Mouse (Mus musculus) CD4-positive helper T cell, adult 2 months (primary cell): ENCODE measurements around the gene Mb21d2.

Experiments used
- DNase-seq: peaks from one replicate; pipeline ENCODE4 v3.0.0-alpha.2; 2012; ENCODE audit warnings: low read depth, missing footprints, low spot score

Mb21d2 gene

GRCm38 (mm10) chr16:28866584-28867295 is 62.7 kb downstream of the Mb21d2 start:
- DNase-seq, result no peak

- DNase-seq, result no peak
Observed at GRCm38 (mm10) chr16:28863616-28864015, 65.9 kb downstream of the Mb21d2 start.

GRCm38 (mm10) chr16:28862093-28862492 is 67.4 kb downstream of the Mb21d2 start:
- DNase-seq, result no peak

DNA sequence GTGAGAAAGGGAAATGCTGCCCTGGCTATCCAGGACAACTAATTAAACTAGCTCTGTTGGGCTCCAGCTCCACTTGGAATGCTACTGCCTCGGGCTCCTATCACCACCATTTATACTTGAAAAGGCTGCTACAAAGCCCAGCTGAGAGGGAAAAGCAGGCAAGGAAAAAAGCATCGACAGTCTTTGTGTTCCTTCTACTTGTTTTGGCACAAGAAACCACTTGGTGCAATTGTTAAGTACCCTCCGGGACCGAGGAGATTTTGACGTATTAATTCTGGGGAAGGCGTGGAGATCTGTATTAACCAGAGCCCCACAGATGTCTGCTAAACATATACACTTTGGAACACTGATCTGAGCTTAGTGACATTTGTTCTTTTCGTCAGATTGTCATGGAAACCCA is 69.8 kb downstream of the Mb21d2 start:
- DNase-seq, result no peak

GRCm38 (mm10) chr16:28859009-28859288 is 70.5 kb downstream of the Mb21d2 start:
- DNase-seq, result no peak

- no peak for DNase-seq
Observed at GRCm38 (mm10) chr16:28858210-28859008, 71.1 kb downstream of the Mb21d2 start.

DNA sequence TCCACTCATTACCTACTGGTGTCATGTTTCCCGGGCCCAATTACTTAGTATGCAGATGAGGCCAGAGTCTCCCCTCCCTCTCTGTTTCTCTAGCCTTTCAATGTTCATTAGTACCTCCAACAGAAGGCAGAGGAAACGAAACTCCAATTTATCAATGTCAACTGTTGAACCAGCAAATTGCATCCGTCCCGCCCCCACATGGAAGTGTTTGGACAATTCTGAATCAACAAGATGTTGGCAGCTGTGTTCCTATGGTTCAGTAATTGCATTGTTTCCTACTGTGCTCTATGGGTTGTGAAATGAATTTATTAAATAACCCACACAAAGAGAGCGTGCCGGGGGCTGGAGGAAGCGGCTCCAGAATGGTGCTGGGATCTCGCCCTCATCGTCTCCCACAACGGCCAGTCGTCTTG is 78.1 kb downstream of the Mb21d2 start:
- no peak for DNase-seq

- no peak for DNase-seq
Observed at GRCm38 (mm10) chr16:28850881-28851280, 78.6 kb downstream of the Mb21d2 start.

- DNase-seq, result no peak
Observed at GRCm38 (mm10) chr16:28846123-28846522, 83.3 kb downstream of the Mb21d2 start.

- DNase-seq, result no peak
Observed at GRCm38 (mm10) chr16:28845336-28845735, 84.1 kb downstream of the Mb21d2 start.

- DNase-seq, result no peak
Observed at GRCm38 (mm10) chr16:28841102-28841501, 88.4 kb downstream of the Mb21d2 start.

DNA sequence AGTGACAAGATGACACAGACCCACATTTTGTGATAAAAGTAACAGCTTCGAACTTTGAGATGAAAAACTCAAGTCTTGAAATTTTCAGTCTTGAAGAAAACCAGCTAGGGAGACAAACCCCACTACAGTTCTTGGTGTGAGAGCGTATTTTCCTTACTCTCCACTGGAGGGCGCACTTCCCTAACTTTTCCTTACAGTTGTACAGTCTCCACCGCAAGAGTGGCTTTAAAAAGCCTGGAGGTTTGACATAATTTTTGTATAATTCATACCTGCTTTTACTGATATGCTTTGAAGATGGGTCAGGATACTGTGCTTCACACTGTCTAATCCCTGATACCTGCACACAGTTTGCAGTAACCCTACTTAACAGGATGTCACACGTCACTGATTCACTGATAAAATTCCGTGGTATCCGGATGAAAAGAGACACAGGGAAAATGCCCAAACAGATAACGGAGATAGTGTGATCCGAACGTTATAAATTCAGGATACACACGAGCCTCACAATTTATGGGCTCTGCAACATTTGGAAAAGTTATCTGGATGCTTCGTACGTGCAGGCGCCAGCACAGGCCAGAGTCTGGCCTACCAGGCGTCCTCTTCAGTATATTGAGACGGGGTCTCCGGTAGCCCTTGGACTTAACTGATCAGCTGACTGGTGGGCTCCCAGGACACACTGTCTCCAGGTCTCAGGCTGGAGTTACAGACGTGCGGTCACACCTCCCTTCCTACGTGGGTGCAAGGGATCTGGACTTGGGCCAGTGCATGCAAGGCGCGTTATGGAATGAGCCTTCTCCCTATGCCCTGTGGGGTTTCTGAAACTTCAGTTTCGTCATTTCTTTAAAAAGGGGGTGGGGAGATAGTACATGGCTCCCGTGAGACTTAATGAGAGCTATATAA is 89.1 kb downstream of the Mb21d2 start:
- no peak for DNase-seq

DNA sequence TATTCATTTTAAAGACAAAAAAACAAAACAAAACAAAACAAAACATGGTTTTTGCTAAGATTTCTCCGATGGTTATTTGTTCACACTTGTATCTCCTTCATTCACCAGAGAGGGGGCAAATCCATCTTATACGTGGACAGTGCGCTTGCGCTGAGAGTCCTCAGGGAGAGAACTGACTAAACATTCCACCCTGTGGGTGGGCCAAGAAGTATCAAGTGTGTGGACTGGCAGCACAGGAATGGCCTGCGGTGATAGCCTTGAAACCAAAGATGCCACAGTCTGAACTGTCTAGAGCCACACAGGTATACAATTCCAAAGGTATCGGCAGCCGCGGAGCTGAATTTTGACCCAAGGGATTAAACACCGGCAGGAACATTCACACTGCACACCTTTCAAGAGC is 89.9 kb downstream of the Mb21d2 start:
- DNase-seq, result no peak

GRCm38 (mm10) chr16:28838016-28838415 is 91.5 kb downstream of the Mb21d2 start:
- DNase-seq, result no peak

- no peak for DNase-seq
Observed at GRCm38 (mm10) chr16:28832085-28832635, 97.3 kb downstream of the Mb21d2 start.

DNA sequence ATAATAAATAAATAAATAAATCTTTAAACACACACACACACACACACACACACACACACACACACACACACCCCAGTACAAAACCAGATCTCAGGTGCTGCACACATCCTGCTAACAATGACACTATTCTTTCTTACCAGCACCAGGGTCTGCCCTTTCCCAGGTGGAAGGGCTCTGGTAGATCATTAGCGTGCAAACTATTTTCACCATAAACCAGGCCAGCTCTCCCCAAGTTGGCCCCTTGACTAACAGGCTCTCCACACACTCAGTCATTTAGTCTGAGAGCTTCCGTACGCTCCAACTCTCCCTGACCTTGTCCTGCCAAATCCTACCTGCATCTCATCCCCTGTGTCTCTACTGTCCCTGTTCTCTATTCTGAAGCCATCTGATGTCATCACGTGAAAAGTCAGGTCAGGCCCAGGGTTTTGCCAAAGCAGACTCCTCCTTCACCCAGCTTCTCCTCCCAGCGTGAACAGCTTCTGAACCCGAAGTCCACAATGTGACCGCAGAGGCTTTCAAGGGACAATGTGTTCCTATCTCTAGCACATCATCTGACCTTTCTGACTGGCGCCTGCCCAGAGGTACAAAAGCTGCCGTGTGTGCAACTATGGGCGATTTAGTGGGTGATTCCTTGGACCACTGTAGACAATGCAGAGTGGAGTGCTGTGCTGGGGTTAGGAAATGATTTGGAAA is 100.1 kb downstream of the Mb21d2 start:
- no peak for DNase-seq

DNA sequence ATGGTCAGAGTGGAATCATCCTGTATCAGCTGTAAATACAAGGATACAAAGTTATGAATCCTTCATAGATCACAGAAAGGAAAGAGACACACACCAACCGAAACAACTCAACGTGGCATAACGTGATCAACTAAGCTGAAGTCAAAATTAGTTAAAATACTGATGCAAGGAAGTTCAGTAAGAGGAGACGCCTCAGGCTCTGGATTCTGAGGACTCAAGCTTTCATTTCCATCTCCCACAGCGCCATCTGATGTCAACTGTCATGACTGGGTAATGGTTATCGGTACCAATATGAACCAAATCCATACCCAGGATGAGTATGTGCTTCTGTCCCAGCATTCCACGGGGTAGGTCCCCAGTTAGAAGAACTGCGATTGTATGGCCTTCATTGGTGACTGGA is 104.7 kb downstream of the Mb21d2 start:
- DNase-seq, result no peak

DNA sequence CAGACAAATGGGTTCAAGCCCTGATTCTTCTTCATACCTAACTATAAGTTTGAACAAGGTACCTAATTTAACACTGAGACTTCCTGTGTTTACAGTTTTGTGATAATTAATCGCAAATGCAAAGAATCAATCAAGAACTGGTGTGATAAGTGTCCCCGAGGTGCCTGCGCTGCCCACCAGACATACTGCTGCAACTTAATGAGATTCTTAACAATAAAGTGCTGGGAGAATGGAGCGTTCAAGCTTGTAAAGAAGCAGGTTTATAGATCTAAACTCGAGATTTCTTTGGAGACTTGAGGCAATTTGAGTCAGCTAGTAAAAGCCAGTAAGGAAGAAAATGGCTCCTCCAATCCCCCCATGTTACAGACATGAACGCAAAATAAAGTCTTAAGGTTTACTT is 107.7 kb downstream of the Mb21d2 start:
- DNase-seq, result no peak

GRCm38 (mm10) chr16:28818749-28819285 is 110.7 kb downstream of the Mb21d2 start:
- no peak for DNase-seq

DNA sequence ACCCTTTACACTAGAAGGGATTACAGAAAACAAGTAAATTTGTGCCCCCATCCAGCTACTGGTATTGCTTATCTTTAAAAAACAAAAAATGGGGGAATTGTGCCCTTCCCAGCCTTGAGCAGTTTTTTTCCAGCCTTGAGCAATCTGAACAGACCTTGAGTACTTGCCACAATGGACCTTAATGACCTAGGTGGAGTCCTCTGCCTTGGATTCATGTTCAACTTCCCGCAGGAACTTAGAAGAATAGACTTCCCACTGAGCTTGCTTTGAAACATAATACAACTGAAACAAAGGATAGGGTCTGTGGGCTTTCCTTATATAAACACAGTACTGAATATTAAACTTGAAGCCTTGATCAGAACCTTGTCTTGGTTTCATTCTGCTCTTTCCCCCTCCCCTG is 116.2 kb downstream of the Mb21d2 start:
- no peak for DNase-seq

DNA sequence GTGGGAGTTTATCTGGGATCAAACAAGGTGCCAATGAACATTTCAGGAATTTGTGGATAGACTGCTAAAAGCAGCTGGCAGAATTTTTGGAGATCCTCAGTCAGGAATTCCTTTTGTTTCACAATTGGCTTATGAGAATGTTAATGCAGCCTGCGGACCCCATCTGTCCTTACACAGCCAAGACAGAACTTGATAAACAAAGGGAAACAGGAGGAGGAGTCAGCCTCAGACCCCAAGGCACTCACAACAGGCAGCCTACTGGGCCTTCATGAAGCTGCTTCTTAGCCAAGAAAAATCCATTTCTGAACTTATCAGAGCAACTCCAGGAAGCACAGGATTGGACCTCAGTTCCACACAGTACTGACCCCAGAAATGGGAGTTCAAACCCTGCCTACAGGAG is 120.4 kb downstream of the Mb21d2 start:
- DNase-seq, result no peak
